Mouse (Mus musculus) heart, adult 2 months (tissue): ENCODE measurements around the gene Prss40.

Source experiments
- CTCF ChIP-seq: fragments of 200-600 bp; IDR thresholded peaks from 2 replicates; pipeline ENCODE4 v1.8.1; 2022; ENCODE audit warnings: antibody characterized with exemption, mild to moderate bottlenecking, moderate library complexity
- EP300 ChIP-seq: fragments of 200-500 bp; IDR thresholded peaks from 2 replicates; pipeline ENCODE4 v1.6.1; 2011; ENCODE audit warnings: low read depth, low read length, control low read depth; ENCODE audit not compliant: insufficient read depth
- POLR2A ChIP-seq: fragments of 200-500 bp; IDR thresholded peaks from 2 replicates; pipeline ENCODE4 v1.6.1; 2011; ENCODE audit warnings: mild to moderate bottlenecking, low read depth, low read length, control low read depth; ENCODE audit not compliant: insufficient read depth

- no peak for TF ChIP-seq POLR2A
- no peak for TF ChIP-seq CTCF
- no peak for TF ChIP-seq EP300
Observed at GRCm38 (mm10) chr1:34564383-34565045, 3.8 kb upstream of the Prss40 start.
